Mouse (Mus musculus) hindbrain, embryonic 16.5 days (tissue): Measurements from ENCODE around the gene Kank1. TPM values are rescaled to one million over a fixed set of nuclear protein-coding genes. Genes with fewer than 3 reads are reported as not detected.

Source experiments
- ATAC-seq: fragments of 200-750 bp; cut with Nextera tagmentation; 2 replicates; pipeline ENCODE4 v1.8.0; 2017; ENCODE audit warnings: moderate TSS enrichment, moderate library complexity
- H3K27ac ChIP-seq: fragments of 300-500 bp; sonication (generic); 2 replicates; pipeline ENCODE4 v1.5.1; 2014; ENCODE audit warnings: low read depth, mild to moderate bottlenecking, control low read depth, low read length, moderate library complexity
- H3K27me3 ChIP-seq: fragments of 300-500 bp; sonication (generic); replicated peaks from 2 replicates; pipeline ENCODE4 v1.6.1; 2014; ENCODE audit warnings: low read length; ENCODE audit not compliant: control insufficient read depth, insufficient read depth
- H3K36me3 ChIP-seq: fragments of 300-500 bp; sonication (generic); 2 replicates; pipeline ENCODE4 v1.6.1; 2014; ENCODE audit warnings: mild to moderate bottlenecking, low read length, moderate library complexity, mixed read lengths; ENCODE audit not compliant: control insufficient read depth, insufficient read depth
- H3K4me1 ChIP-seq: fragments of 300-500 bp; sonication (generic); 2 replicates; pipeline ENCODE4 v1.6.1; 2014; ENCODE audit warnings: low read depth, low read length; ENCODE audit not compliant: control insufficient read depth, insufficient read depth
- H3K4me2 ChIP-seq: fragments of 300-500 bp; sonication (generic); 2 replicates; pipeline ENCODE4 v1.6.1; 2014; ENCODE audit warnings: mild to moderate bottlenecking, low read length, control low read depth, moderate library complexity
- H3K4me3 ChIP-seq: fragments of 300-500 bp; sonication (generic); 2 replicates; pipeline ENCODE4 v1.5.1; 2014; ENCODE audit warnings: mild to moderate bottlenecking, low read length, control low read depth, moderate library complexity
- H3K9ac ChIP-seq: fragments of 300-500 bp; sonication (generic); 2 replicates; pipeline ENCODE4 v1.6.1; 2014; ENCODE audit warnings: low read depth, mild to moderate bottlenecking, control low read depth, low read length, moderate library complexity
- H3K9me3 ChIP-seq: fragments of 300-500 bp; sonication (generic); 2 replicates; pipeline ENCODE4 v1.6.1; 2014; ENCODE audit warnings: mild to moderate bottlenecking, low read length, moderate library complexity; ENCODE audit not compliant: control insufficient read depth
- WGBS: fragments of 180-500 bp; shearing (Covaris S2); extraction: QIAGEN DNeasy Blood & Tissue Kit; methylation state at CpG from one replicate; pipeline ENCODE4 v1.1.7; 2014; 5-methylcytosine and 5-hydroxymethylcytosine counted together
- polyA plus RNA-seq: library from polyadenylated mRNA; unstranded; fragments of >200 nt; fragmentation: Nextera tagmentation; extraction: Ambion mirVana; gene quantifications from 2 replicates; pipeline ENCODE4 v1.2.1, GENCODE M21; 2015

The Kank1 gene
- polyA plus RNA-seq, 1 experiment from 2014 or later, result 14.4 TPM

DNA sequence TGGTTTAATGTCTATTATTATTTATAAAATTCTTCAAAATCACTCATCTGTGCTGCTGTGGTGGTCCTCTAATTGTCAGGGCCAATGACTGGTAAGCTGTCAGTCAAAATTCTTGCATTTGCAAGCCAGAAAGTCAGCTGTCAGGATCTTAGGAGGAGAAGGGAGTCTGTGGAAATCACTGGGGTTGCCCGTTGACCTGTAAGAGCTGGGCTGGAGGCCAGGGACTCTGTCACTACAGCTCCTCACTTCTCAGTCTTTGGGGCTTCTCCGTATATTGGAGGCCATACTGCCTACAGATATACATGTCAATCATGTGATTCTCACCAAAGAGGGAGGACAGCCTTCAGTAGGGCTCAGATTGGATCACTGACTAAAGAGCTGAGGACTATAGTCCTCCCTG lies 16.2 kb upstream of the Kank1 start:
- H3K4me2 ChIP-seq, result no peak overlapping the region
- no peak overlapping the region for H3K9ac ChIP-seq
- H3K27ac ChIP-seq, result no peak overlapping the region
- H3K9me3 ChIP-seq, result no peaks in the 10 kb centered on the region
- no peaks in the 10 kb centered on the region for H3K27me3 ChIP-seq
- H3K4me3 ChIP-seq, result no peak overlapping the region
- no peaks in the 10 kb centered on the region for H3K4me1 ChIP-seq
- H3K36me3 ChIP-seq, result no peaks in the 10 kb centered on the region
- 68% methylated on average over 2 of the region's 2 CpGs for WGBS
- no peak for ATAC-seq

DNA sequence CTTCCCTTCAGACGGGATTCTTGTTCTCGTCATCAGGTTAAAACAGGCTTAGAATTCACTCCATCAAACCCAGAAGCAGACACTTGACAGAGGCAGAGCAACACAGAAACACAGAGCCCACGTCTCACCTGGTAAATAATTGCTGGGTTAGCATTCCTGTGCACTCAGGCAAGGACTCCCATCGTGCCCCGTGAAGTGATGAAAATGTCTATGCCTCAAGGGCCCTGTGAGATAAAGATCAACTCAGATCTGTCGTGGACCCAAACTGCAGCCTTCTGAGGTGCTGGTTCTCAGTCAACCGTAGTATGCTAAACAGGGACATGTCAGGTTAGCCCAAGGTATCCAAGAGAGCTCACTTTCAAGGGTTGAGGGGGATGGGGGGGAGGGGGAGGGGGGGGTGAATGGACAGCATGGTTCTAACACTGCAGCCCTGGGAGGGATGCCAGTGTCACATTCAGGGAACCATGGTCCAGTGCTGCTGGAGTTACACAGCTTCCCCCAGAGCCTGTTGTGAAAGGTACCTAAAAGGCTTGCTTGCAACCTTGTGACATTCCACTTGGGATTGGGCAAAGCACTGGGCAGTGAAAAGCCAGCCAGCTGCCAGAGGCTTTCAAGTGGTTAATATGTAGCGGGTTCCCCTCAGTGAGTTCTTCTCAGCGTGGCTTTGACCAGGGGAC lies 14.7 kb upstream of the Kank1 start:
- H3K4me2 ChIP-seq, result no peak overlapping the region
- no peaks in the 10 kb centered on the region for H3K27me3 ChIP-seq
- ATAC-seq, result no peak
- H3K36me3 ChIP-seq, result no peaks in the 10 kb centered on the region
- H3K27ac ChIP-seq, result no peak overlapping the region
- H3K9me3 ChIP-seq, result no peaks in the 10 kb centered on the region
- H3K4me3 ChIP-seq, result no peak overlapping the region
- WGBS, result 73% methylated on average over 9 of the region's 9 CpGs
- H3K9ac ChIP-seq, result no peak overlapping the region
- no peaks in the 10 kb centered on the region for H3K4me1 ChIP-seq

DNA sequence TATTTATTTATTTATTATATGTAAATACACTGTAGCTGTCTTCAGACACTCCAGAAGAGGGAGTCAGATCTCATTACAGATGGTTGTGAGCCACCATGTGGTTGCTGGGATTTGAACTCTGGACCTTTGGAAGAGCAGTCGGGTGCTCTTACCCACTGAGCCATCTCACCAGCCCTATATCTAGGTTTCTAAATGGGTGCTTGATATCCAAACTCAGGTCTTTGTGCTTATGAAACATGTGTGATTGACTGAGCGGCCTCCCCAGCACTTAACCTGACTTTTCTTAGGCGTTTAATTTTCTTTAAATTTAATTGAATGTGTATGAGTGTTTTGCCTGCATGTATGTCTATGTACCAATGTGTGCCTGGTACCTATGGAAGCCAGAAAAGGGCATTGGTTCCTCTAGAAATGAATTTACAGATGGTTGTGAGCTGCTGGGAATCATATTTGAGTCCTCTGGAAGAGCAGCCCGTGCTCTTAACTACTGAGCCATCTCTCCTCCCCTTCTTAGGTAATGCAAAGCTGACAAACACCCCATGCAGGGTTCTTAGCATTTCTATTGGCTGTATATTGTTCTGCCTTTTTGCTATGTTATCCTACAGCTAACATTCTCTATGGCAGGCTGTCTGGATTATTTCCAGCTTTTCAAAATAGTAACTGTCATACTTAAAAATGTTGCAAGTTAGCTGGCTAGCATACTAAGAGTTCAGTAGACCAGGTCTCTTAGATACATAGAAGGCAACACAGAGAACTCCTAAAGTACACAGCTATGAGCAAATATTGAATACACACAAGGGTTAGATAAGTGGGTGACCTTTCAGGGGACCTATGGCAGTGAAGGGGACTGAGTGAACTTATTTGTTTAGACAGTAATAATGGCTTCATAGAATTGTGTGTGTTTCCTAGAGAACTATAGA lies 6.5 kb upstream of the Kank1 start:
- H3K27ac ChIP-seq, result no peak overlapping the region
- H3K36me3 ChIP-seq, result no peaks in the 10 kb centered on the region
- peaks cover 3% of the 10 kb centered on the region; the same call in 1 of the 2 replicates for H3K27me3 ChIP-seq
- H3K4me3 ChIP-seq, result no peak overlapping the region
- H3K4me2 ChIP-seq, result no peak overlapping the region
- ATAC-seq, result no peak; the same call in 1 of the 2 replicates
- H3K9ac ChIP-seq, result no peak overlapping the region
- 68% methylated on average over 4 of the region's 4 CpGs for WGBS
- no peaks in the 10 kb centered on the region for H3K9me3 ChIP-seq
- H3K4me1 ChIP-seq, result no peaks in the 10 kb centered on the region

DNA sequence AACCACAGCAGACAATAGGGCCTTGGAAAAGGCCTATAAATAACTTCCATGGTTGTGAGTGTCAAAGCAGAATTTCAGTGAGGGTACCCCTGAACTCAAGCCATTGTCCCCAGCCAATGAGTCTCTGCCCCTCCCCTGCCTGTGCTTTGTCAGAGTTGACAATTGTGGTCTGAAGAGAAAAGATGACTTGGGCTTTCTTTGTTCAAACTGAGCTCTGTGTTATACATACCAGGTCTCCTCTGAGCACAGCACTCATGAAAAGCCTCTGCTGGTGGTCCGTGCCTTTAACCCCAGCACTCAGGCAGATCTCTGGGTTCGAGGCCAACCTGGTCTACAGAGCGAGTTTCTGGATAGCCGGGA lies 5.8 kb upstream of the Kank1 start:
- Histone ChIP-seq H3K4me2 (no peak overlapping the region), H3K36me3 (no peaks in the 10 kb centered on the region), H3K4me3 (no peak overlapping the region), H3K27ac (no peak overlapping the region), H3K27me3 (peaks cover 6% of the 10 kb centered on the region; the same call in 1 of the 2 replicates), H3K9ac (no peak overlapping the region), H3K4me1 (no peaks in the 10 kb centered on the region), H3K9me3 (no peaks in the 10 kb centered on the region)
- no peak for ATAC-seq
- 23% methylated on average over 4 of the region's 4 CpGs for WGBS

DNA sequence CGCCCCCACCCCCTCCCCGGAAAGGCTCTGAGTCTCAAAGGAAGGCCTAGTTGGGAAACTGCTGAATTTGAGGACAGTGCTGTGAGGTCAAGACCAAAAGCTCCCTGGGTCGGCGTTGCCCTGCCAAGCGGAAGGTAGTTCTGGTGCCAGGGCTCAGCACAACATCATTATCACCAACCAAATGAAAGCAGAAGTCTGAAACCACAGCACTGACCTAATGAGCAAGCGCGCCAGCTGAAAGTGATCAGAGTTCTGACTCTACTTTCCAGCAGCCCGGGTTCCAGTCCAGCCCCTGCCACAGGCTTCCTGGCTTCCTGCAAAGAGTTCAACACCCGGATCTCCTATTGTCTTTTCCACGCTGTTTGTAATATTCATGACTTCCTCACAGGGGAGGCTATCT lies 4.7 kb upstream of the Kank1 start:
- H3K27ac ChIP-seq, result no peak overlapping the region
- H3K36me3 ChIP-seq, result no peaks in the 10 kb centered on the region
- no peak overlapping the region for H3K4me2 ChIP-seq
- no peak overlapping the region for H3K4me3 ChIP-seq
- H3K9me3 ChIP-seq, result no peaks in the 10 kb centered on the region
- WGBS, result 63% methylated on average over 10 of the region's 10 CpGs
- no peak overlapping the region for H3K9ac ChIP-seq
- ATAC-seq, result no peak
- peaks cover under 1% of the 10 kb centered on the region; the same call in 1 of the 2 replicates for H3K4me1 ChIP-seq
- peaks cover 6% of the 10 kb centered on the region; the same call in 1 of the 2 replicates for H3K27me3 ChIP-seq

DNA sequence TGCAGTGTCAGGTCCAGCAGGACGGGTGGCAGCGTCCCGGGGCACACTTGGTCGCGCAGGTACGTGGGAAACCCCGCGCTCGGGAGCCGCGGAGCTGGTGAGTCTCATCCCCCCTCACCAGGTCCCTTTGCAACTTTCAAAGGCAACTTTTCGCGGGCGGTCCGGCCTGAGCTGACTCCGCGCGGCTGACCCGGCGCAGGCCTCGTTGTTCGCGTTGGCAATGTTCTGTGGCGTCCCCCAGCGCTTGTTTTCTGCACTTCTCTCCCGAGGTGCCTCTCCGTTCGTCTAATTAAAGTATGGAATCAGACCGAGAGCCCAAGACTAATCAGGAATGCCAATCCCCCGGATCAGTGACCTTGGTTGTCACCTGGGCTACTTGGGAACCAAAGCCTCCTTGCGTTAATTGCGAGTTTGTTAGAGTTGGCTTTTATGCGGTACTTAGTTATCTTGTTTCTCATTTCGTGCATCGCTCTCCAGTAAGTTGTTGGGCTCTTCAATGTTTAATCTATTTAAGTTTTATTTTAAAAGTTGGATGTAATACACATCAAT lies 791 bp downstream of the Kank1 start:
- Histone ChIP-seq H3K4me1 (peaks cover 12% of the 10 kb centered on the region), H3K27ac (peak overlapping the region; percentile 54; the same call in 1 of the 2 replicates), H3K9me3 (no peaks in the 10 kb centered on the region), H3K27me3 (peaks cover 8% of the 10 kb centered on the region), H3K4me3 (peak overlapping the region; percentile 81), H3K4me2 (peak overlapping the region; percentile 99), H3K9ac (peak overlapping the region; percentile 73), H3K36me3 (no peaks in the 10 kb centered on the region)
- WGBS, result 1% methylated on average over 35 of the region's 35 CpGs
- ATAC-seq, result peak; percentile 34

DNA sequence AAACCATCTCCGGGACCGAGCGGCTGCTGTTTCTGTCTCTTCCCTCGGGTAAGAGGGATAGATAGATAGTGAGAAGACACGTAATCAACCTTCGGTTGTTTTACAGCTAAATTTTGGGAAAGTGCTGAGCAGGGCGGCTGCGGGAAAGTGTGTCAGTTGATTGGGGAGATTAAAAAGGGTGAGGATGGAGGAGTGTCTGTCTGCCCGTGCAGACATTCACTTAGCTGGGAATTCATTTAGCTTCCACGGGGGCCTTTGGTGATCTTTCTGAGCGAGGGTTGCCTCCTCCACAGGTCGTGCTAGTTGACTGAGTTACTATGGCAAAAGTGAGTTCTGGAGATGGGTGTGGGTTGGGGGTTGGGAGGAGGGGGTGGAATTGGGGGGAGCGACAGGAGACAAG lies 1.3 kb downstream of the Kank1 start:
- peak overlapping the region; percentile 81 for H3K4me3 ChIP-seq
- H3K4me1 ChIP-seq, result peaks cover 12% of the 10 kb centered on the region
- H3K36me3 ChIP-seq, result no peaks in the 10 kb centered on the region
- peak overlapping the region; percentile 99 for H3K4me2 ChIP-seq
- H3K27me3 ChIP-seq, result peaks cover 8% of the 10 kb centered on the region
- 6% methylated on average over 13 of the region's 13 CpGs for WGBS
- ATAC-seq, result no peak
- H3K9ac ChIP-seq, result no peak overlapping the region
- no peak overlapping the region for H3K27ac ChIP-seq
- H3K9me3 ChIP-seq, result no peaks in the 10 kb centered on the region

DNA sequence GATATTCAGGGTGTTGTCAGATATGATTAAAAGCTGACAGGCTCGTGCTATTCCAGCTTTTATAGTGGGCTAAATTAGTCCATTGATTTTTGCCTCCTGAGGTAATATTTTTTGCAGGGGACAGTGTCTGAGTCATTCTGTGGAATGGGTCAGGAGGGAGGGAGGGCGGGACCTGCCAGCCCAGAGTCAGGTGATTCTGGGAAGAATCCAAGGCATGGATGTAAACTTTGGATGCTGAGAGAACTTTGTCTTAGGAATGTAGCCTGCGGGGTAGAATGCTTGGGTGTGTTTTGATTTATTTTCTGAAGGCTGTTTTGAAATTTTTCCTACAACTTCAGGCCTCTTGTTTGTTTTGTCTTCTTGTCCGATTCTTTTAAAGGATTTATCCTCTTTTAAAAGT lies 6.8 kb downstream of the Kank1 start:
- peaks cover 2% of the 10 kb centered on the region for H3K27me3 ChIP-seq
- ATAC-seq, result no peak
- H3K4me2 ChIP-seq, result no peak overlapping the region
- no peak overlapping the region for H3K27ac ChIP-seq
- WGBS, result 84% methylated on average over 4 of the region's 4 CpGs
- H3K4me3 ChIP-seq, result no peak overlapping the region
- no peaks in the 10 kb centered on the region for H3K4me1 ChIP-seq
- H3K36me3 ChIP-seq, result no peaks in the 10 kb centered on the region
- H3K9me3 ChIP-seq, result no peaks in the 10 kb centered on the region
- no peak overlapping the region for H3K9ac ChIP-seq

DNA sequence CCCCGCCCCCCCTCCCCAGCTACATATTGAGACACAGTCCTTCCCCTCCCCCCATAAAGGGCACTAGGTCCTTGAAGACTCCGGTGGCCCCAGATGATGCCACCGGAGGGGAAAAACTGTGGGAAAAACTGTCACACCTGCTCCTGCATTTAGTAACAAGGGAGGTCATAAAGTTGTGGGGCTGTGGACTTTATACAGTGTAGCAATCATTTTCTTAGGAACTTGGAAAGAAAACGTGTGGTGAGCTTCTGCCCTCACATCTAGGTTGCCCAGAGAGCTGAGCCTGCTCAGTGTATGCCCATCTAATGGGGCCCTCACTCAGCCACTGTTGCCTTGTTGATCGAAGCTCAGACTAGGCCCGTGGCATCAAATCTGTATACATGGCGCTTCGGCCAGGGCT lies 9.3 kb downstream of the Kank1 start:
- Histone ChIP-seq H3K27me3 (no peaks in the 10 kb centered on the region), H3K36me3 (no peaks in the 10 kb centered on the region), H3K9ac (no peak overlapping the region), H3K27ac (no peak overlapping the region), H3K4me3 (no peak overlapping the region), H3K4me2 (no peak overlapping the region), H3K9me3 (no peaks in the 10 kb centered on the region), H3K4me1 (no peaks in the 10 kb centered on the region; the same call in 1 of the 2 replicates)
- 96% methylated on average over 8 of the region's 8 CpGs for WGBS
- ATAC-seq, result no peak
